Mouse (Mus musculus): Measurements from ENCODE around the gene Nup153. TPM values are rescaled to one million over a fixed set of nuclear protein-coding genes. Genes with fewer than 3 reads are reported as not detected.

Gene Nup153
- total RNA-seq, 2 experiments from 2014 or later = 40.9 to 47.2 TPM

DNA sequence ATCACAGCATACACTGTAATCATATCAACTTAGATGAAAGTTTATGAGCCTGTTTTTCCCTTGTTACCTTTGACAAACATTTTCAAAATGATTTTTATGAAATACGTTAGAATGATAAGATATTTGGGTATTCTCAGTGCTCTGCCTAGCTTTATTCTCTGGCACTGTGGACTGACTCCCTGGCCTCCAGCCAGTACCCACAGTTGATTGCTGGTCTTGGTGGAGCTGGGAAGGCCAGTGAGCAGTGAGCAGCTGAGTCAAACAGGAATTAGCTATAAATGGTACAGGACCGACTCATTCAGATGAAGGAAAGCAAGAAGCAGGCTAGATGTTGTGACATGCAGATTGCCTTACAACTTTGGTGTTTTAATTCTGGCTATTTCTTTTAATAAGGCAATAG, 53.1 kb downstream of the Nup153 start:
- DNase-seq (ENCODE audit: extremely low spot score in 1 of 2, low spot score in 1 of 2) = no peak

DNA sequence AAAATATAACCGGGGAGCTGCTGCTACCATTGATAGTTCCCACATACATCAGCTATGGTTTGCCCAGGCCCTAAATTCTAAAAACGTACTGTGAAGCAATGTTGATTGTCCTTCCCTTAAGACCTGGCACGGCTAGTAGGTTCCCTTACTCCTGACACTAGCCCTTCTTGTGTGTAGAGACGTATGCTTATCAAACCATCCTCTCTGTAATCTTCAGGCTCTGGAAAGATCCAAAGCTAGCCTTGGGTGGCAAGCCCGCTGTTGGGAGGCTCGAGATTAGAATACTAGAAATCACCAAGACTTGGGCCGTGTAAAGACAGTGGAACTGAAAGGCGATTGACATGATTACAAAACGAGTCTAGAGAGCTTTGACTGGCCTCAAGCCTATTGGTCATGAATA, 57.2 kb downstream of the Nup153 start:
- DNase-seq (ENCODE audit: extremely low spot score in 1 of 2, low spot score in 1 of 2) = no peak

DNA sequence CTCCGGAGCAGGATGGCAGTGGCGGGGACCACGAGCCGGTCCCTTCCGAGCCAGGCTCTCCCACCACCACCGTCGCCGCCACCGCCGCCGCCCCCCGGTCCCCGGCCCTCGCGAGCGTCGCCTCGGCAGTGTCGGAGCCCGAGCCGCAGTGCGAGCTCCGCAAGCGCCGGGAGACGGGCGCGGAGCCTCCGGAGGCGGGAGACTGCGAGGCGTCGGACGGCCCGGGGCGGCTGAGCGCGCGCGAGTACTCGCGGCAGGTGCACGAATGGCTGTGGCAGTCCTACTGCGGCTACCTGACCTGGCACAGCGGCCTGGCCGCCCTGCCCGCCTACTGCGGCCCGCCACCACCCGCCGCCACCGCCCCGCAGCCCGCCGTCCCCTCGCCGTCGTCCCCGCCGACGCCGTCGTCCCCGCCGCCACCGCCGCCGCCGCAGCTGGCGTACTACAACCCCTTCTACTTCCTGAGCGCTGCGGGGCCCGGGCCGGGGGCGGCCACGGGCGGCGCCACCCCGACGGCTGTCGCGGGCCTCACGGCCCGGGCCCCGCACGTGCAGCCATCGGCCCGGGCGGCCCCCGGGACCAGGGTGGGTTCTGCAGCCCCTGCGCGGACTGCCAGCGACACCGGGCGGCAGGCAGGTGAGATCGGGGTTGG, 58.0 kb downstream of the Nup153 start:
- DNase-seq (ENCODE audit: extremely low spot score in 1 of 2, low spot score in 1 of 2) = no peak

DNA sequence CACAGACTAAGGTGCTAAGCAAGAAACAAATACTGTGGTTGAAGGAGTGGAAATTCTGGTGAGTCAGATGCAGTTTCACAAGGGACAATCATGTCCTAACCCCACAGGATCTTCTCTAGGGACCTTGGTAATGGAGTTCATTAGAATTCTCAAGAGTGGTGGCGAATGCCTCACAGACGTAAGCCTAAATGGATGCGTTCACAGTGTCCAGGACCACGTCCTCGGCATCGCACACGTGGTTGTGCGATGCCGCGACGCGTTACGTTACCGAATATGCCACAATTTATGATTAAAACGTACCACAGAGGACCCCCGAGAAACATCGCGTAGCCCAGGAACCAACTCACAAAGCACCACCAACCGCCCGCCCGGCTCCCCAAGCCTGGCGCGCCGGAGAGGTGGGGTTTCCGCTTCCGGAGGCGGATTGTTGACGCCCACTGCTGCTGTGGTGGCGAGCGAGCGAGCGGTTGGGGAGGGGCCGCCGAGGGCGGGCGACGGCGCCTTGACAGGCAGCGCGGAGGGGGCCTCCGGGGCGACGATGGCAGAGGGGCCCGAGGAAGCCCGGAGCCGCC, 58.6 kb downstream of the Nup153 start, which contains the start of gene Fam8a1:
Gene Fam8a1, plus strand, starts transcription at position 475 of the 572 bp plus-strand sequence.
- DNase-seq (ENCODE audit: extremely low spot score in 1 of 2, low spot score in 1 of 2) = peak; percentile 94 to 95

DNA sequence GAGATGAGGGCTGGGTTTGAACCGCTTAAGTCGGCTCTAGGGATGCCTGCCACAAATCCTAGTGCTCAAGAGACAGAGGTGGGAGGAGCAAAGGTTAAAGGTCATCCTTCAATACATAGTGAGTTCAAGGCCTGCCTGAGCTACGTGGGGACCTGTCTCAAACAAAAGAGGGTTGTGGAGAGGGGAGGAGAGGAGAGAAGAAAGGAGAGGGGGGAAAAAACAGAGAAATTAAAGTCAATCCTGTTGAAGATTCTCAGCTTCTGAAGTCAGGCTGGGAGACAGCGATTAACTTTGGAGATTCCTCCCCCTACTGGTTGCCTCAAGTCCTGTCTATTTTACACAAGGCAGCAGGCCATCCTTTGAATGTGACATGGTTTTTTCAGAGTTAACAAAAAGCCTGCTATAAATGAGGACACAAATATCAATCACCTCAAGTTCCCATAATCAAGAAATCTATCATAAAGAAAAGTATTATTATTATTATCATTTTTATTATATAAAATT, 64.2 kb downstream of the Nup153 start:
- DNase-seq (ENCODE audit: extremely low spot score in 1 of 2, low spot score in 1 of 2) = no peak

DNA sequence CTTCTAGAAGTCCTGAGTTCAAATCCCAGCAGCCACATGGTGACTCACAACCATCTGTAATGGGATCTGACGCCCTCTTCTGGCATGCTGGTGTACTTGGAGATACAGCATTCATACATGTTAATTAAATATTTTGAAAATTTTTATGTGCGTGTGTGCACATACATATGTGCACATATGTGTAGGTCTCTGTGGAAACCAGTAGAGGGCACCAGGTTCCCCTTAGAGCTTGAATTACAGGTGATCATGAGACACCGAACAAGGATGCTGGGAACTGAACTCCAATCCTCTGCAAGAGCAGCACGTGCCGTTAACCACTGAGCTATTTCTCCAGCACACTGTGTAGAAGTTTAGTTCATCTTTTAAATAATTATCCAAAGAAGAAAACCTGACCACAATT, 68.5 kb downstream of the Nup153 start:
- no peak for DNase-seq (ENCODE audit: extremely low spot score in 1 of 2, low spot score in 1 of 2)

DNA sequence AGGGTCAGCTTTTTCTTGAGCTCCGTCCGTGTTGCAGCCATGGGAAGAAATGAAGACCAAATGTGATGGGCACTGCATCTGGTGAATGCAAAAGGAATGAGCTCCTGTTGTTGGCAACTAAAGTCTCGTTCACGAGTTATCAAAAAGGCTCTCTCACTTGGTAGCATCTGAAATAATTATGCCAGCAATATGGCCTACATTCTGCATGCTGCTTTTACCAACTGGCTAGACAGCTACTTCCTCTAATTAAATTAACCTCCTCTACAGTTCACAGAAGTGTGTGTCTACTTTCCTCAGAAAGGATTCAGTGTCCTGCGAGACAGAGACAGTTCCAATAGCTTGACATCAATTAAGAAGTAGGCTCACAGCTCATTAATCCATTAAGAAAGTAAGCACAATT, 73.2 kb downstream of the Nup153 start:
- no peak for DNase-seq (ENCODE audit: extremely low spot score in 1 of 2, low spot score in 1 of 2)

DNA sequence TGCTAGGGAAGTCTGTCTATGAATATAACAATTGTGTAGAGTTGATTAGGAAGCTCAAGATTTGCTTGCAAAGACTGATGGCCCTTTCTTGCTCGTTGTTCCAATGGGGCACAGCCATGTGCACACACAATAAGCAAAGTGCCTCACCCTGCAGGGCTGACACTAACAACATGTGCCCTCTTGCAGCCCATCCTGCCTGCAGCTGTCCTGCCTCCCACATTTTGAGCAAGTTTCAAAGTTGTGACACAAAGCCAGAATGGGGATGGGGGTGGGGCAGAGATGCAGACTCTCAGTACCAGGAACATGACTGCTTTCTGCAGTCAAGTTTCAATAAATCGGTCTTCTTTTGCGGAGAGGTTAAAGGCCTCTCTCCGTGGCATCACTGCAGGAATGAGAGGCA, 74.1 kb downstream of the Nup153 start:
- DNase-seq (ENCODE audit: extremely low spot score in 1 of 2, low spot score in 1 of 2) = no peak

DNA sequence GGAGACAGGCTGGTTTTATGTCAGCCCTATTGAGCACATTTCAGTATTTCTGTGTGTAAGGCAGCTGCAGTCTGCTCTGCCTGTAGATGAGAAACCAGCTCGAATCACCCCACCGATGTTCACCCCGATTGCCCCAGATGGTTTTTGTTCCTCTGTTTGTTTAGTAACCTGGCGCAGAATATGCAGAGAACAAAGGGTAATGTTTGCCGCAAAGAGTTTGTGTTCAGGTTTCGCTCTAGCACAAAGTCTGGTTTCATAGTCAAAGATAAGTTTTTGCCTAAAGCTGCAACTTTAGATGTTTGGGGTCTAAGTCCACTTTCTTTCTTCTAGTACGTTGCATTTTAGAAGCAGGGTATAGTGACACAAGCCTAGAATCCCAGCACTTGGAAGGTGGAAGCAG, 75.1 kb downstream of the Nup153 start:
- no peak for DNase-seq (ENCODE audit: extremely low spot score in 1 of 2, low spot score in 1 of 2)

DNA sequence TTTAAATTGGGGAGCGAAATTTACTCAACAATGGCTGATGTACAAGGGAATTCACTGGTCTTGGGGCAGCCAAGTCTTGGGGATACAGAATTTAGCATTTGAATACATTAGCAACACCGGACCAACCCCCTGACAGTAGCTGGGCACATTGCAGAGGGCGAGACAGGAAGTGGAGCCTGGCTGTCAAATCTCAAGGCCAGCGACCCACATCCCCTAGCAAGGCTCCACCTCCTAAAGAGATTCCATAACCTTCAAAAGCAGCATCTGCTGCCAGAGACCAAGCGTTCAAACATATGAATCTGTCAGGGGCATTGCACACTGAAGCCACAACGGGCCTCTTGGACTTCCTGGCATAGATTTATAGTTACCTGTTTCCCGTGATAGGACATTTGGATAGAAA, 75.9 kb downstream of the Nup153 start:
- no peak for DNase-seq (ENCODE audit: extremely low spot score in 1 of 2, low spot score in 1 of 2)

DNA sequence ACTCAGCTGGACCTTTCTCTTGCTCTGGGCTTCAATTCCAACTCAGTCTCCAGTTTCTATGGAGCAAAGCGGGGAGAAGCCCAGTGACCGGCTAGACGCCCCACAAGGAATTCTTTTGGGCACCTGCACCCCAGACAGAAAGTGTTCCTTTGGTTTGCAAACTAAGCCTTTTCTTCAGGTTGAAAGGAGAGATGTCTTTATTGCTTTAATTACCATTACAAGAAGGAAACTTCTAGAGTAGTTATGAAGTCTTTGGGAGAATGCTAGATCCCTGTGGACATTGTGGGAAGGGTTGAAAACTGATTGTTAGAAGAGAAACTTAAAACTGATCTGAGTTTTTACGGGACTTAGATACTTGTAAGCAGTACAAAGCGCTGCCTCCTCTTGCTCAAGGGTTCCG, 82.3 kb downstream of the Nup153 start:
- DNase-seq (ENCODE audit: extremely low spot score in 1 of 2, low spot score in 1 of 2) = no peak

DNA sequence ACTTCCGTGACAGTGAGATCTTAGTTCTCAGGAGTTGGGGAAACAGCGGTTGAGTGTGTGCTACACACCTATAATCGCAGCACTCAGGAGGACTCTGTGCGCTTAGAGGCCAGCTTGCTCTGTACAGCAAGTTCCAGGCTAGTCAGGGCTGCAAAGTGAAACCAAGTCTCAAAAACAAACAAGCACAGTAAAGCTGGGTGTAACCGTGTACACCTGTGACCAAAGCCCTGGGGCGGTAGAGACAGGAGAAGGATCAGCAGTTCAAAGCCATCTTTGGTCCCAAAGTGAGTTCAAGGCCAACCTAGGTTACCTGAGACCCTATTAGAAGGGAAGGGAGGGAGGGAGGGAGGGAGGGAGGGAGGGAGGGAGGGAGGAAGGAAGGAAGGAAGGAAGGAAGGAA, 83.6 kb downstream of the Nup153 start:
- no peak for DNase-seq (ENCODE audit: extremely low spot score in 1 of 2, low spot score in 1 of 2)

DNA sequence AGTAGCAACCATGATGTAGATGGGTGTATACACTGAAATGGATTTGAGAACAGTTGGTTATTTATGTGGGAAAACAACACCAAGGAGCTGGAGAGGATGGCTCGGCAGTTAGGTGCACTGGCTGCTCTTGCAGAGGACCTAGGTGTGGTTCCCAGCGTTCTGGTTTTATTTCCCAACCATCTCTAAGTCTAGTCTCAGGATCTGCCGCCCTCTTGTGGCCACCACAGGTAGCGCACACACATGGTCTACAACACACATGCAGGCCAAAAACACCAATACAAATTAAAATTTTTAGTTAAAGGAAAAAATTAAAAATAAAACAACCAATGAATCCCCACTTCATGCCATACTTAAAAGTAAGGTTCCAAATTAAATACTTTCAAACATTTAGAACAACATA, 85.4 kb downstream of the Nup153 start:
- no peak for DNase-seq (ENCODE audit: extremely low spot score in 1 of 2, low spot score in 1 of 2)

DNA sequence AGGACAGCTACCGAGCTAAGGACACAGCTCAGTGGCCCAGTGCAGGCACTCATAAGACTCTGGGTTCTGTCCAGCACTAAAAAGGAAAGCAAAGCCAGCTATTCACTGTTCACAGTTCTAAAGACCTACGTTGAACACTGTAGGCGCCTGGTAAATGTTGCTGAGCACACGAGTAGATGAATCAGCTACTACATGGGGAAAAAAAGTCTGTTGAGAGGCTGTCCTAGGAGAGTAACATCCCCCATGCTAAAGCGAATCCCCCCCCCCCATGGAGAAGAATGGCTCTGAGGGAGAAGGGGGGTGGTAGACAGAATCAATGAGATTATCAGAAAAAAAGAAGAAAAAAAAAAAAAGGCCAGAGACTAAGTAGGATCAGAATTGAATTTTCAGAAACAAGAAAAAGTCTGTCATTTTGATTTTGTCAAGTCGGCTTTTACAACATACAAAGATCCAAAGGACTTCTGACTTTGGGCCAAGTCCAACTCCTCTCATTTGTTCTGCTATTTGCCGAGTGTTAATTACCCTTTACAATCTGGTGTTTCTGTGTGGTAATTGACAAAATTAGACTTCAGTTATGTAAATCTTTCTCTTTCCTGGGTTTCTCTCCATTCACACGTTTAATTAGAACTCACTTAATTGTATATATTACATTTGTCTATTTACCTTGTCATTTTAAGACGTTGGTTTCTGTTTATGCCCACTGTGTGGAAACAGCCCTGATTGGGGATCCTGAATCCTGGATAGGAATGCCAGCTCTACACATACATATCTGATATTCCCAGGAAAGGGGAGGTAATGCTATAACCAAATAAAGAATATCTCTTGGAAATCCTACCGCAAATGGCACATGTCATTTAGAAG, 86.9 kb downstream of the Nup153 start:
- no peak for DNase-seq (ENCODE audit: extremely low spot score in 1 of 2, low spot score in 1 of 2)

DNA sequence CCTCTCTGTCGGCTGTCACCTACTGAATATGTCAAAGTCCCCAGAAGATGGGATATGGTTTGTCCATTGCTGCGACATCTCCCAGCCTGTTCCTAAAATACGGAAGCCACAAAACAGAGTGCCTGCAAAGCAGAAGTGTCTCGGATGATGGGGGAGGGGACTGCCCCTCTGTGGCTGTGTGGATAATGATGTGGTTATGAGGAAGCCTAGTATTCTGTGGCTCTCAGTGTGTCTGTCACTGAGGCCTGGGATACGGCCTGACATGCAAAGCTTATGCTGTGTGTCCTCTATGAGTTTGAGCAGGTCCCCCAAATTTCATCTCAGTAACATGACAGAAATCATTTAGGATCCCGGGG, 93.6 kb downstream of the Nup153 start:
- peak in 1 of 2 experiments; percentile 37 for DNase-seq (ENCODE audit: extremely low spot score in 1 of 2, low spot score in 1 of 2)

DNA sequence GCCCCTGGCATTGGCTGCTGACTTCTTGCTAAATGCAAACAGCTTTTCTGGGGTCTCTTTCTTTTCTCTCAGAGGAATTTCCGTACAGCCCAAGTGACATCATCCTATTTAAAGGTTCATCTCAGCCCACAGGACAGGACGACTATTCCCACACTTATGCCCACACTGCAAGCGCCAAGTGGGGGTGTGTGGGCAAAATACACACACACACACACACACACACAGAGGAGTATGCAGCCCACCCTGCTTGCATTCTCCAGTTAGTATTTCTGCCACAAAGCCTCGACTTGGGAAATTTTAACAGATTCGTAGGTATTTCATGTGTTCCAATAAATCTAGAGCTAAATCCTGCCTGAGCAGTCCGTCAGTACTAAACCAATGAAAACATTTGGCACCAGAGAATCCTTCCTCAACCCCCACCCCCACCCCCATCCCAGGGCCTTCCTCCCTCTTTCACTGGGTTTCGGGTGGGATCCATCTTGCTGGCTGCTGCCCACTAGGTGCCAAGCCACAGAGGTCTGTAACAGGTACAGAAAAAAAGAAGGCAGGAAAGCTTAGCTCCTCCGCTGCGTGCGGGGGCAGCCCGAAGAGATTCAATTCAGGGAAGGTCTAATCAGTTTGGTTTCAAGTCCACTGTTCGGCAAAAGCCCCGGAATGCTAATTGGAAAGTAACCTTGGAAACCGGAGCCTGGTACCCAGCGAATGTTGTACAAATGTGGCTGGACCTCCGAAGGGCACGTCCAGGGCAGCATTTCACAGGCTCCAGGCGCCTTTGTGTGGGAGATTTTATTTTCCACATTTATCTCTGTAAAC, 94.2 kb downstream of the Nup153 start:
- DNase-seq (ENCODE audit: extremely low spot score in 1 of 2, low spot score in 1 of 2) = peak; percentile 35 to 39

DNA sequence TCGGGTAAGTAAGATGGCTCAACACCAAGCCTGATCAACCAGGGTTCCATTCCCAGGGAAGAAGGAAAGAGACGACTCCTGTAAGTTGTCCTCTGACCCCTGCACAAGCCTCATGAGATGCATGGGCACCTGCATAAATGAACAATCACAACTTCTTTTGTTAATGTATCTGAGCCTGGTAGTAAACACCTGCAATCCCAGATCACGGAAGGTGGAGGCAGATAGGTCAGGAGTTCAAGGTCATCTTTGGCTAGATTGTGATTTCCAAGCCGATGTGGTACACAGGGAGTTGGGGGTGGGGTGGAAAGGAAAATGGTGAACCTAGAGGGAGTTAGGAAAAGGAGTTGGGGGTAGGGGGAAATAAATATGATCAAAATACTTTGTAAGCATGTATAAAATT, 94.9 kb downstream of the Nup153 start:
- DNase-seq (ENCODE audit: extremely low spot score in 1 of 2, low spot score in 1 of 2) = no peak
